Mouse (Mus musculus) spleen, adult 10 weeks (tissue): Measurements from ENCODE around the gene Gng2. TPM values are rescaled to one million over a fixed set of nuclear protein-coding genes. Genes with fewer than 3 reads are reported as not detected.

Experiments used
- polyA plus RNA-seq: library from polyadenylated mRNA; stranded (reverse); fragments of 350-450 nt; fragmentation: Illumina TruSeq; extraction: RNeasy Lipid Tissue Mini Kit (QIAGEN cat#74804); gene quantifications from one replicate; pipeline ENCODE4 v1.2.3, GENCODE M21; 2015; ENCODE audit warnings: low replicate concordance; ENCODE audit not compliant: insufficient read depth

Gene Gng2
- 67.2 TPM for polyA plus RNA-seq

DNA sequence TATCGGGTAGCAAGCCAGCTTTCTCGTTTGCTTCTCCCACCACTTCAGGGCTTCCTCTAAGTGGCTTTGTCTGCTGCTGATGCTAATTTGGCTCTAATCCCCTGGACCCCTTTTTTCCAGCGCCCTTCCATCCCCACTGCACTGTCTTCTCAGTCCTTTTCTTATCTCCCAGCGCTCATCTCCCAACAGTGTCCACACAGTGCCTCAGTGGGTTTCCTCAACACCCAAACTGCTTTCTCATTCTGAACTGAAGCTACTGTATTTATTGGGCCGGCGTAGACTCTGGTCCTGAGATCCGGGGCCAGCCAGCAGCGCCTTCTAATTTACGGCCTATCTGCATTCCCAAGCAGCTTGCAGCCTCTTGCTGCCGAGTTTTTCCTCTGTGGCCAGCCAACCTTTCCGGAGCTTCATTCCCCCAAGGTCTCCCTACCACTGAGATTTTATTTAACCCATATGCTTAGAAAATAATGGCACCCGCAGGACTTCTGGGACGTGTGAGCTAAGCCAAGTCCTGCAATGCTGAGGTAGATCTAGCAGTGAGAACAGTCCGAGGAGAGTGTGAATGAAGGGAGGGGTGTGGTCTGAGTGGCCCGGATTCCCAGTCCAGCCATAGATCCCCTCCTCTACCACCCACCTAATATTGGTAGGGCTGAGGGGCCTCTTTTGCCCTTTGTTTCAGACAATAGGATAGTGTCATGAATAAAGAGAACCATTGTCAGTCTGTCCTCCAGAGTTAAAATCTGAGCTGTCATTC lies at the start of gene Gng2:
TSS of gene Gng2 (minus strand) at position 357 of the 754 bp plus-strand sequence.

DNA sequence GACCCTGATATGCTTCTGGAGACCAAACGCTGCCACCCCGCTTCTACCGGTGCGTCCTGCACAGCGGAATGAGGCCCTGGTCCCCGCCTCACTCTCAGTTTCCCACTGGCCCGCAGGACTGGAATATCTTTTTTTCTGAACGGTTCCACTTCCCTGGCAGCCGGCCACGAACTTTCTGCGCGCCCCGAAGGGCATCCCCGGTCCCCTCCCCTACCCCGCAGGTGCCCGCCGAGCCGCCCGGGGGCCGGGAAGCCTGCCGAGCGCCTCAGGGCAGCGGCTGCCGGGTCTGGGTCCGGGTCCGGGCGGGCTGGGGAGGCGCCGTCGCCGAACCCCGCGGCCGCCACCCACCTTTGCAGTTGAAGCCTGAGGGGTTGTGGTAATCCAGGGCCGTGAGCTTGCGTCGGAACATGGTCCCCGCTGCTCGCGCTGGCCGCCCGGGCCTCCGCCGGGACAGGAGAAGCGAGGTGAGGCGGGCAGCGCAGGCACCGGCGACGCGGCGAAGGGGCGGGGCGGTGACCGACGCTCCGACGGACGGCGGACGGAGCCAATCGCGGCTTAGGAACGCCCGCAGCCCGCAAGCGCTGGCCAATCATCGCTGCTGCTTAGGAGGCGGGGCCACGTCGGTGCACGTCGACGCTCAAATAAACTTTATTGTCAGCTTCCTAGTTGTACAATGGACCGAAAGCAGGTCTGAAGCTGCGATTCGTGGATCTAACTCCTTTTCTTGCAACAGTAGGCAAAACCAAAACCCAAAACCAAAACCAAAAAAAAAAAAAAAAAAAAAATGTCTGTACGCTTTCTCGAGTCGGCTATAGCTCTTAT lies 153.9 kb downstream of the Gng2 start, which contains the start of gene Rtraf:
TSS of gene Rtraf (minus strand) at position 504 of the 822 bp plus-strand sequence.

Other genes starting within 250 kb of the Gng2 start
- 10.0 TPM for gene Nid2, start 226.4 kb downstream of the Gng2 start, polyA plus RNA-seq
- gene Rtraf, start 153.8 kb downstream of the Gng2 start, polyA plus RNA-seq, result 149 TPM
- gene Saysd1, start 160.9 kb upstream of the Gng2 start, polyA plus RNA-seq, result 4.2 TPM
- gene Kcnk5, start 204.2 kb upstream of the Gng2 start, polyA plus RNA-seq, result 9.1 TPM